Mouse (Mus musculus): ENCODE data around the gene Fam181b. TPM values are rescaled to one million over a fixed set of nuclear protein-coding genes. Genes with fewer than 3 reads are reported as not detected.

The Fam181b gene
- total RNA-seq (2017), result not detected in 2 replicates

DNA sequence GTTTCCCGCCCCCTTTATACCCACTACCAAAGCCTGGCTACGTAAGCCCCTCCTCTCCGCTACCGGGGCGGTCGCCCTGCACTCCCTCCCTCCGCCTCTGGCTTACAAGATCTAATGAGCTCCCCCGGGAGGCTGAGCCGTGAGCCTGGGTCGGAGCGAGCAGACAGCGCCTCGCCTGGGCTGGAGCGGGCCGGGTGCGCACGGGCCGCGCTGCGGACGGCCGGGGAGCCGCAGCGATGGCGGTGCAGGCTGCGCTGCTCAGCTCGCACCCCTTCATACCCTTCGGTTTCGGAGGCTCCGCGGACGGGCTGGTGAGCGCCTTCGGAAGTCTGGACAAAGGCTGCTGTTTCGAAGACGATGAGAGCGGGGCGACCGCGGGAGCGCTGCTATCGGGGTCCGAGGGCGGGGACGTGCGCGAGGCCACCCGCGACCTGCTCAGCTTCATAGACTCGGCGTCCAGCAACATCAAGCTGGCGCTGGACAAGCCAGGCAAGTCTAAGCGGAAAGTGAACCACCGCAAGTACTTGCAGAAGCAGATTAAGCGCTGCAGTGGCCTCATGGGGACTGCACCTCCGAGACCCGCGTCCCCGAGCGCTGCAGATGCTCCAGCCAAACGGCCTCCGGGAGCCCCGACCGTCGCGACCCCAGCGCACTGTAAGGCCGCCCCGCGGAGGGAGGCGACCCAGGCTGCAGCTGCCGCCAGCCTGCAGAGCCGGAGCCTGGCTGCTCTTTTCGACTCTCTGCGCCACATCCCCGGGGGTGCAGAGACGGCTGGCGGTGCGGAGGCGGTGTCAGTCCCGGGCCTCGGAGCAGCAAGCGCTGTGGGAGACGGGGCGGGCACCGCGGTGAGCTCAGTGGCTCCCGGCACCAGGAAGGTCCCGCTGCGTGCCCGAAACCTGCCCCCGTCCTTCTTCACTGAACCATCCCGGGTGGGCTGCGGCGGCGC lies at the start of gene Fam181b:
Gene Fam181b, plus strand, starts transcription at position 81 of the 946 bp plus-strand sequence.
- ATAC-seq (replicated peaks; ENCODE audit: low read depth, poor library complexity, severe bottlenecking), result peak; percentile 90

DNA sequence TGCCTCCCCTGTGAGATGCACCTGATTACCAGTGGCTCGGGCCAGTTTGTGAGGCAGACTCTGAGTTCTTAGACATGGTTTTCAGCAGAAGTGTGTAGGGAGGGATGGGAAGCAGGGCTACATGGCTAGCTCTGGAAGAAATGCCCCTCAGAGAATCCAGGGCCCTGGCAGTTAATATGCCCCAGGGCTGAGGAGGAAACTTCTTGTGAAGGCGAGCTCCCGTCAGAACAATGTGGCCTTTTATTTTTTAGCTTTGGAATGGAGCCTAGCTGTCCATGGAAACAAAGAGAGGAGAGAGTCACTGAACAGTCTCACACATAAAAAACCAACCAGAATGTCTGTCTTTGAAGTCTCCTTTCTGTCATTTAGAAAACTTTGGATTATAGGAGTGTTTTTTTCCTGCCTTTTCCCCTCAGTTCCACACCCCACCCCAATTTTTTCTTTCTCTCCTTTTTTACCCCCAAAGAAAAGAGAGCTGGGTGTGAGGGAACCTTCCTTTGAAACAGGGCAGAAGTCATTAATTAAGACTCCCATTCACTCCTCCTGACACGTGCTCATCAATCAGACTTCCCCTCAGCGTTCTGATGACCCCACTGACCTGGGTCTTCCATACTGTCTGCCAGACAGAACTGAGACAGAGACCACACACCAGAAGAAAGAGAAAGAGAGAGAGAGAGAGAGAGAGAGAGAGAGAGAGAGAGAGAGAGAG lies 41.7 kb upstream of the Fam181b start:
- ATAC-seq (replicated peaks; ENCODE audit: low read depth, poor library complexity, severe bottlenecking), result no peak

DNA sequence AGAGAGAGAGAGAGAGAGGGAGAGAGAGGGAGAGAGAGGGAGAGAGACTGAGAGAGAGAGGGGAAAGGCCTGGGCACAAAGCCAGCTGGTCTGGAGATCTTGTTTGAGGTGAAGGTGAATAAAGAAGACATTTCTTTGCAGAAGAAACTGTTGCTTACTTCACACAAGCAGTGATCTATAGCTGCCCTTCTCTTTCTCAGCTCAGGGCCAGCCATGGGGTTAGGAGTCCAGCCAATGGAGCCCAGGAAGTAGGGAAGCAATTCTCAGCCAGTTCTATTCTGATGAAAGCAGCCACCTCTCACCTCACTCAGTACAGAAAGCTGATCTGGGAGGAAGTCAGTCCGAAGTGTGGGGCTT lies 41.2 kb upstream of the Fam181b start:
- ATAC-seq (replicated peaks; ENCODE audit: low read depth, poor library complexity, severe bottlenecking), result no peak

DNA sequence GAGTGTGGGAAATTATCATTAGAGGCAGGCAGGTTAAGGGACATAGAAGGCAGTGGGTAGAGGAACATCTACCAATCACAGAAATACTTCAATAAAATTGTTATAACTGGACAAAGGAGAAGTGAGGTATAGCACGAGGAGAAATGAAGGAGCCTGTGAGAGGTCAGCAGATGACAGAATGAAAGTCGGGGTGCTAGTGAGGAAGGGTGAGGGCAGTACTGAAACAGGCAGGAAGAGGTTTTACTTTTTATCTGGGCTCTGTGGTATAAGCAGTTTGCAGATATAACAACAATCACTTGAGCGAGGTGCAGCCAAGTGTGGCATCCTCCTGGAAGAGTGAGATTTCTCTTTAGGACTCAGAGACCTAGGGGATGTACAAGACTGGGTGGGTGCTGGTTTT lies 40.1 kb upstream of the Fam181b start:
- ATAC-seq (replicated peaks; ENCODE audit: low read depth, poor library complexity, severe bottlenecking), result peak; percentile 51; the same call in 1 of the 2 replicates

DNA sequence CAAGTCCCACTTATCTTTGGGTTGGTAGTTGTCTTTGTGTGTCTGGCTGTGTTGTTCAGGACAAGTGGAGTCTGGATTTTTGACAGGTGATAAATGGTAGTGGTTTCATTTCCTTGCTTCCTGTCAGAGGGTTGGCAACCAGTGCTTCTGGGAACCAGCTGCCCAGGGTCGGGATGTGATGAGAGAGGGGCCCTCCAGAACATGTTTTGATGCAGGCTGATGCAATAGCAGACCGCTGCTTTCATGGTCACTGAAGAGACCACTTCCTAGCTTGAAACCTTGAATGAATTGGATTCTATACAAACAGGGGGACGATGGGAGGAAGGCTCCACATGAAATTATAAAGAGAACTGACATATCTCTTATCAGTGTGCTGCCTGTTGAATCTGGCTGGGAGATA lies 35.3 kb upstream of the Fam181b start:
- peak; percentile 78 for ATAC-seq (replicated peaks; ENCODE audit: low read depth, poor library complexity, severe bottlenecking)

DNA sequence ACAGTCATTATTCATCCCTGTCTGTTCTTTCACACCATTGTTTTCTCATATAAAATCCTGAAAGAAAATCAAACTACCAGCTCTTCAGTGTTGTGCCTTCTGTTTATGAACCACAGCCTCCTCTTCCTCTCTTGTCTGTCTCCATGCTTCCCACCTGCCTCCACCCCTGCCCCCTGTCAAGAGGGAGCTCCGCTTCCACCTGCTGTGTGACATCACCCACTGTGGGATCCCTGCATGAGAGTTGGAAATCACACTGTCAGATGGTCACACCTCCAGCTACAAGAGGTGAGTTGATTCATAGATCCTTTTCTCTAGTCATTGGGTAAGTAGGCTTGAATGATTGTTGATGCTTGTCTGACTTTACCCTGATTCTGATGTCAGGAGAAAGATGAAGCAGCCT lies 34.9 kb upstream of the Fam181b start:
- 0 out of 2 replicates have a peak, but pooled peaks have one; percentile 11 for ATAC-seq (replicated peaks; ENCODE audit: low read depth, poor library complexity, severe bottlenecking)

DNA sequence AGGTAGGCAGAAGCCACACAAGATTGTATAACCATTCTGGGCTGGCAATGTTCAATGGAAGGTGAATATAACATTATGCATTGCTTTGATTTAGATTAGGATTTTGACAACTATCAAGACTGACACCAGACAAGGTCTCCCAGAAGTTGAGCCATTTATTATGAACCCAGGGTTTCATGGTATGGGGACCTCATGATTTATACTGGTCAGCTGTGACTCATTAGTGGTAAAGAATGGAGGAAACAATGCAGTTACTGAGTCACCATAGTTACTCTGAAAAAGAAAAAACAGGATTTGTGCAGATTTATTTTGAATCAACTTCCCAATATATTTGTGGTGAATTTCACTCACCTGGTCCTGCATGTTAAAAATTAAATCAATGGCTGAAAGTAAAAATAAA lies 18.8 kb upstream of the Fam181b start:
- no peak for ATAC-seq (replicated peaks; ENCODE audit: low read depth, poor library complexity, severe bottlenecking)

DNA sequence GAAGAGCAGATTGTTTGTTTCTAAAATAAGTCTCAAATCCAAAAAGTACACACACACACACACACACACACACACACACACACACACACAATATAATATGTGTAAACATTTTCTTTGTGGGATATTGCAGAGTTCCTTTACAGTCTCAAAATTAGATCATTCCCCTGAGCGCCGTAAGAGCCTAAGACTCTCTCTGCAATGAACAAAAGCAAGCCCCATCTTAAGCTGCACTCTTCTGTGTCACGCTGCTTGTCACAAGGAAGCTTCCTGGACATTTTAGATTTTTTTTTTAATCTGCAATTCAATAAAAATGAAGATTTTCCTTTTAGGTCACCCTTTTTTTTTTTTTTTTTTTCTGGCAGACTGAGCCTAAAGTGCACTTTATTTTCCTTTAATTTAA lies 17.9 kb upstream of the Fam181b start:
- ATAC-seq (replicated peaks; ENCODE audit: low read depth, poor library complexity, severe bottlenecking), result no peak

DNA sequence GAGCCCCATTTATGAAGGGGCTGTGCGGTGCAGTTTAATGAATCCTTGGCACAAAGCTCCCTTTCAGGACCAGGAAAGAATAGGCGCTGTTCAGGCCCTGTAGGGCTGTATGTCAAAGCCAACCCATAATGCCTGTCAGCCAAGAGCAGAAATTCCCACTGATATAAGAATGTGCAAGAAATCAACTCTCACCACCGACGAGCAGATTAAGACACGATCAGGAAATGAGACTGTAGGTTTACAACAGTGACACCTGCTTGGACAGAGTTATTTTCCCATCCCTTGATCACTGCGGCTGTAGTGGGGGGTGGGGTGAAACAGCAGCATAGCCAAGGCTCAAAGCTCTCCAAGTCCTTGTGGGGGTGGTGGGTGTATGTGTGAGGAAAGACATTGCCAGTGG lies 17.5 kb upstream of the Fam181b start:
- ATAC-seq (replicated peaks; ENCODE audit: low read depth, poor library complexity, severe bottlenecking), result no peak

DNA sequence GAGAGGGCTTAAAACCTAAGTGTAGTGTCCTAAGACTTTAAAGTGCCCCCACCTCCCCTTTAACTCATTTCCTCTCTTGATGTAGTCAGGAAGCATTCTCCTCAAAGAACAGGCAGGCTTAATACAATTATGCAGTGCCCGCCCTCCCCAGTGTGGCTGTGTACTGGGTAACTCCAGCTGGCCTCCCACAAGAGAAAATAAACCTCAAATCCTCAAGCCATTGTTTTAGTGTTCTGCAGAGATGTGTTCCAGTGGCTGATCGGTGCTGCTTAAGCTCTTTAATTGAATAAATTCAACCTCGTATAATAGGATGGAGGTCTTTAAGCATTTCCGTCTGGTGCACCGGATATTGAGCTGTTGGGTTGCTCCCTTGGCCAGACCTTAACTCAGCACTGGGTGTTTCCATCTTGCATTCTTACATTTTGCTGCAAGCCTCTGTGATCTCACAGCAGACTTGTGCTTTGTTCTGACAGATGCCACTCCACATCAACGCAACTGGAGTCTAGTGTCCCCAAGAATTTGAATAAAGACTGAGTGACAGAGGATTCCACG lies 12.1 kb upstream of the Fam181b start:
- no peak for ATAC-seq (replicated peaks; ENCODE audit: low read depth, poor library complexity, severe bottlenecking)

DNA sequence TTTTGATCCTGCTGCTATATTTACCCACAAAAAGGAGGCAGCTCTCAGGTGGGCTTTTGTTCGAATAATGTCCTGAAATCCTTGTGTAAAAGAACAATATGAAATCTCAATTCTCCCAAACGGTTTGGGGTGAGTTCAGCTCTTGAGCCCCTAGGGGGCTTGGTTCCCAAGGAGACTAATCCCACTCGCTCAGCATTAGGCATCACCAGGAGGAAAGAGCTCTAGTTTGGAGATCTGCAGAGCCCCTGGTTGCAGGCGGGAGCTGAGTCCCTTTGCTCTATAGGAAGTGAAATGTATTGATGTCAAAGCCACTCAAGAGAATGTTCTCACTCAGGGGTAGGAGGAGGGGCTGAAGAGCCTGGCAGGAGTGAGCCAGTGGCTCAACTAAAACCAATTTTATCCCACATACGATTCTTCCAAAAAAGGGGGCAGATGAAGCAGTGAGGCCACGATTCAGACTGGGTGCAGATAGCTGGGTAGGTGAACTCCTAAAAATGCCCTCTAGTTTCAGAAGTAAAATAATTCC lies 3.2 kb upstream of the Fam181b start:
- no peak for ATAC-seq (replicated peaks; ENCODE audit: low read depth, poor library complexity, severe bottlenecking)

DNA sequence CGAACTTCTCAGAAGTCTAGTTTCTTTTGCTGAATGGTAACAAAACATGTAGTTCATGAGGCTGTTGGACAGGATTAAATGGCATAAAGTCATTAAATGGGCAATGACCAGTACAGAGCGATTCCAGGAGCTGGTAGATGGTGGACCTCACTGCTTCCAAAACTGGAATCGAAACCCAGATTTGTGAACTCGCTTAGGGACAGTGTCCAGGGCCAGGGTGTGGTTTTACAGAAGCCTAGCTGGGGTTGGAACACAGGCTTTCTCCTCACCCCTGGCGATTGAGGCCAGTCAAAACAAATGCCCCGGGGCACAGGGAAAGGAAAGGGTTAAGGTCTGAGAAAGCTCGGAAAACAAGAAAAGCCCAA lies 263 bp upstream of the Fam181b start:
- no peak for ATAC-seq (replicated peaks; ENCODE audit: low read depth, poor library complexity, severe bottlenecking)

DNA sequence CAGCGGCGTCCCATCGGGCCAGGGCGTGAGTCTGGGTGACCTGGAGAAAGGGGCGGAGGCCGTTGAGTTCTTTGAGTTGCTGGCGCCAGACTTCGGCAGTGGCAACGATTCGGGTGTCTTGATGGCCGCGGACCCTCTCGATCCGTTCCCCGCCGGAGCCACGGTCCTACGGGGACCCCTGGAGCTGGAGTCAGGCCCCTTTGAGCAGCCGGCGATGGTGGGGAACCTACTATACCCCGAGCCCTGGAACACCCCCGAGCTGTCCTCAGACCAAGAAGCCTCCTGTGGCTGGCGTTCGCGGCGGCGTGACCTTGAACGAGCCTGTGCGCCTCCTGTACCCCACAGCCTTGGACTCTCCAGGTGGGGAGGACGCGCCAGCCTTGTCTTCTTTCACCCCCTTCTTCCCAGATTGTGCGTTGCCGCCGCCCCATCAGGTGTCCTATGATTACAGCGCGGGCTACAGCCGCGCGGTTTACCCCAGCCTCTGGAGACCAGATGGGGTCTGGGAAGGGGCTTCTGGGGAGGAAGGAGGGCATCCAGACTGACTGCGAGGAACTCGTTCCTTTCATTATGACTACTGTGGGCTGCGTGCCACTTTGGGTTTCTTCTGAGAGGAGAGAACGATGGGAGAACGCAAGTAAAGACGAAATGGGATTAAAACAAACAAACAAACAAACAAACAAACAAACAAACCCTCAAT lies 1.2 kb downstream of the Fam181b start:
- peak; percentile 52 for ATAC-seq (replicated peaks; ENCODE audit: low read depth, poor library complexity, severe bottlenecking)

DNA sequence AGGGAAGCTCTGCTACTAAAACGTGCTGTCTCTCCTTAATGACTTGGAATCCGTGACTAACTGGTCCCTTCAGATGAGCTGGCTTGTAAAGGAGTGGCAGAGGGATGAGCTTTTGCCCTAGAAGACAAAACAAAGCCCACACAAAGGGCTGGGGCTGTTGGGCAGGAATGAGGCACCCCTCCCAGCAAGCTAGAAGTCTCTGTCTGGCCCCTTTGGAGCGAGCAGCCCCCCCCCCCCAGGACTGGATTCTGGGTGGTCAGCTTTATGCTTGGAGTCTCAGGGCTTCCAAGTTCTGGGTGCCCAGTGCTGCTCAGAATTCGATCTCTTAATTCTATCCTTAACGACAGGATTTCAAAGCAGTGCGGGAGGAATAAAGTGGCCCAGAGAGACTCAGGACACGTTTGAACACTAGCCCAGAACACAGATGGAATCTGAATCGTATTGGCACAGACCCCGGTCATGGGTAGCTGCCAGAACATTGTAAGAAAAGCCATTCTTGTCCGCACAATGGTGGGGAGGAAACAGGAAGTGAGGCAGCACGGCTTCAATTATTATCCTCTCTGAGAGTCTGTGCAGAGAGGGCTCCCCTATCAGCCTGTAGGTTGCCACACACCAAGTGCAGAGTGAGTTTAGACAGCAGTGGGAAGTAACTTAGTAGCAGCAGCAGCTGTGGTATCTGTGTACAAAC lies 13.8 kb downstream of the Fam181b start:
- ATAC-seq (replicated peaks; ENCODE audit: low read depth, poor library complexity, severe bottlenecking), result peak; percentile 96

DNA sequence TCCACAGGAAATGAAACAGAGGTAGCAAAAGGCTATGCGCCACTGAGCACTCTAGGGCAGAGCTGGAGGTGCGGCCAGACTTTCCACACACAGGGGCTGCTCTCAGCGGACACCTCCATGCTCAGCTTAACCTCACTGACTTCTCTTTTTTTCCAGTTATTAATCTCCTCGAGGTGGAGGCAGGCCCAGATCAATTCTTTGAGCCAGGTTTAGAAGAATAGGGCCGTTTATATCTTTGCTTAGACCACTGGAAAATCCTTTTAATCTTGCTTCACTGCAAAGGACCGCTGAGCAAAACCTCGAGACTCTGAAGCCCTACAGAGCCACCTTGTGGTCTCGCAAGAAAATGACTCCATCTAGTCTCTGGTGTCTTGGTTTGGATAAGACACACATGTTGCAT lies 15.8 kb downstream of the Fam181b start:
- ATAC-seq (replicated peaks; ENCODE audit: low read depth, poor library complexity, severe bottlenecking), result peak; percentile 71

DNA sequence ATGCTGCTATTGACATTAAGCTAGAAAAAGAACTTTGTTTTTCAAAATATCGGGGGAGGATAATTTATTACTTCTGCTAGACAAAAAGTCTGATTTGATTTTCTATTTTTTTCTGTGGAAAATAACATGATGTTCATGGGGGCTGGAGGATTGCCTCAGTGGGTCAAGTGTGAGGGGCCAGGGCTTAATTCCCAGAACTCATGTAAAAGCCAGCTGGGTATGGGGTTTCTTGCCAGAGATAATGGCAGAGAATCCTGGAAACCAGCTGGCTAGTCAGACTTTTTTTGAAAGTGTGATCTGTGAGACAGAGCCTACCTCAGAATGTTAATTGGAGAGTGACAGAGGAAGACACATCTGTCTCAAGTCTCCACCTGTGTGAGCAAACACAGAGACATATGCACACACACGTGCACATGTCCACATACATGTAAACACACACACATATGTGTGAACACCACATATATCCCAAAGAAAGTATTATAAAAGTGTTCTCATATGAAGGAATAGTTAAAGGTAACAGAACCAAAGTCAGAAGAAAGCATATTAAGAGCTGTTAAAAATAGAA lies 25.2 kb downstream of the Fam181b start:
- no peak for ATAC-seq (replicated peaks; ENCODE audit: low read depth, poor library complexity, severe bottlenecking)

DNA sequence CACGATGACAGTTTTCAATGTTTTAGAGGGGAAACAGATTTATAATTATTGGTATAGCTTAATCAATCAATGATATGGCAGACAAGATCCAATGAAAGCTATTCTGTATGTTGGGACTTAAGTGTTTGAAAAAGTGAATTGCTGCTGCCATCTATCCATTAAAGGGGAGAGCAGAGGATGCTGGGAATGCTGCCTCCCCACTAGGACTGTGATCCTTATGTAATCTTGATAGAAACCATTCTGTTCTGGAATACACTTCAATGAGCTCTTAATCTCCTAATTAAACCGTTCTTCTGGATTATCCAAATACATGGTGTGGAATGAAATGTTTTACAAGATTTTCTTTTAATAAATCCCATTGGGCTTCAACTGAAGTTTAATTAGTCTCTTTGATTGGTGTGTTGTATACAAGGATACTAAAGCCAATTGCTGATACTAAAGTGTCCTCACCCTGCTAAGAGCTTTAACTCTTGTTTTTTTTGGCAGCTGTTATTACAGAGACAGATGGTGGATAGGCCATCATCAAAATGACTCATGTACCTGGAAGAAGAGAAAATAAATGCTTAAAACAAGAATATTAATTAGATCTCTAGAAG lies 30.8 kb downstream of the Fam181b start:
- no peak for ATAC-seq (replicated peaks; ENCODE audit: low read depth, poor library complexity, severe bottlenecking)

DNA sequence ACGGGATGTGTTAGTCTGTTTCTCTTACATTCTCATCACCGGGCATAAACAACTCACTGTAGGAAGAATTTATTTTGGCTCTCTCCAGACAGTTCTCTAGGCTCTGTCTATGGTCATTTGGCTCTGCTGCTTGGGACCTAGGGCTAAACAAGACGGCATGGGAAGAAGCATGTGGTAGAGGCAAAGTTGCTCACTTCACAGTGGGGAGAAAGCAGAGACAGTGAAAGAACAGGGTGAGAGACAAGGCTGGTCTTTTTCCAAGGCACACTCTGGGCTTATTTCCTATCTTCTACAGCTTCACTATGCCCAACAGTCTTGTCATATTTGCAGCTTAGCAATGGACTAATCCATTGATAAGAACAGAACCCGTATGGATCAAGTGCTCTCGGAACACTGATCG lies 31.4 kb downstream of the Fam181b start:
- ATAC-seq (replicated peaks; ENCODE audit: low read depth, poor library complexity, severe bottlenecking), result no peak

DNA sequence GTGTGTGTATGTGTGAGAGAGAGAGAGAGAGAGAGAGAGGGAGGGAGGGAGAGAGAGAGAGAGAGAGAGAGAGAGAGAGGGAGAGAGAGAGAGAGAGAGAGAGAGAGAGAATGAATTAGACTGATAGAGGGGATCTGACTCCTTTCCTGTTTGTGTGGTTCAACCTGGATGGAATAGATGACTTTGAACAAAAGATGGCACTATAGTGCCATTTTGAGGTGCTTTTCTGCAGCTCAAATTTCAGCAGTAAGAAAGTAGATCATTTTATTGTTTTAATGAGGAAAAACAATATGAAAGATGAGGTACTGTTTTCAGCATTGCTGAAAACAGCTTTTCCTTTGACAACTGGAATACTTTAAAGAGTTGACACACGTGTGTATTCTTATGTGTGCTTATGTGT lies 37.9 kb downstream of the Fam181b start:
- 0 out of 2 replicates have a peak, but pooled peaks have one; percentile 18 for ATAC-seq (replicated peaks; ENCODE audit: low read depth, poor library complexity, severe bottlenecking)
